Mouse (Mus musculus) inflammation-experienced regulatory T-cells (primary cell): ENCODE measurements around the gene Olfr622. TPM values are rescaled to one million over a fixed set of nuclear protein-coding genes. Genes with fewer than 3 reads are reported as not detected.

Experiments used
- polyA plus RNA-seq, 2 experiments: library from polyadenylated mRNA; unstranded; fragments of 100-300 nt; shearing (Covaris generic); gene quantifications; one replicate each; pipeline ENCODE4 v1.2.1; 2017

The Olfr622 gene
- not detected for polyA plus RNA-seq

DNA sequence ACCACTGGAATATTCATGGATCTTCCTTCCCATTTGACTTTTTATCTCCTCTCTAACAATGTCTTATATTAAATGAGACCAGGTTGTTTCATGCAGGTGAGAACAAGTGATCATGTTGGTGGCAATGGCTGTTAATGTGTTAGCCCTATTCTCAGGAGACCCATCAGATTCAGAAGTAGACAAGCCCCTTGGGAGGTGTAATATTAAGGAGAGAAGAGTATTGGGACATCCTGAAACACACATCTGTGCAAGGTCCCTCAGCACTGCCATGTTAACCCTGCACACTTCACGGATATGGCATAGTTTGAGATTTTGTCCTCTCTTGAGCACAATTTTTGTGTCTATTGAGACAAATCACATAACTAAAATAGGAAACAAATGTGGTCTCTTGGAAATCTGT, at the start of gene Olfr622:
Olfr622 (minus strand) TSS at position 101 of the 400 bp plus-strand sequence.

DNA sequence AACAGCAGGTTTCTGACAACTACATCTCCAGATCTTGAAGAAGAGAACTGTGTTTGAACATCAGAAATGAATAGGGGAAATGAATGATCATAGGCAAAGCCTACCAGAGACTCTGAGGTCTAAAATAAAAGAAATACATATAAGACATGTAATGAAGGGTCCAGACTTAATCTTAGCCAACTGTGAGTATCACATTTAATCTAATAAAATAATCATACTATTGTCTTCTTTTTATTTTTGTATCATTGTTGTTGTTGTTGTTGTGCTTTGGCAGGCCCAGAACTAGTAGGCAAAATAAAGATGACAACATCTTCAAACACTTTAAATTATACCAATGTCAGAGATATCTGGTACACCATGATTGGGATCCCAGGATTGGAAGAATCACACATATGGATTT, 39.9 kb upstream of the Olfr622 start, which contains the start of gene Olfr625-ps1:
Olfr625-ps1 (plus strand) TSS at position 301 of the 400 bp plus-strand sequence.

DNA sequence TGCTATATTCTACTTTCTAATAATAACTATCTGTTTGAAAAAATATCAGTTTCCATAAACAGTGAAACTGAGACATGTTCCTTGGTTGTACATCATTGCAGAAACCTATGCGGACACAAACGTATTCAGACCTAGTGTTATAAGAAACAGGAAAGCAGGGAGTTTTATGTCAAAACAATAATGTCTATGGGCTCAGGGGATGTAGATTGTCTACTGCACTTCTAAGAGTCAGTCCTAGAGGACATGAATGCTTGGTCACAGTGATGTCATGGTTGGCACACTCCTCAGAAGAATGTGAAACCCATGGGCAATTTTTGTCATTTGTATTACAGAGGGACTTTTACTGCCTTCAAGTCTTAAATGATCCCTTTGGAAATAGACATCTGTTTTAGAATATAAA, 28.6 kb upstream of the Olfr622 start, which contains the start of gene Olfr624:
Olfr624 (minus strand) TSS at position 101 of the 400 bp plus-strand sequence.

DNA sequence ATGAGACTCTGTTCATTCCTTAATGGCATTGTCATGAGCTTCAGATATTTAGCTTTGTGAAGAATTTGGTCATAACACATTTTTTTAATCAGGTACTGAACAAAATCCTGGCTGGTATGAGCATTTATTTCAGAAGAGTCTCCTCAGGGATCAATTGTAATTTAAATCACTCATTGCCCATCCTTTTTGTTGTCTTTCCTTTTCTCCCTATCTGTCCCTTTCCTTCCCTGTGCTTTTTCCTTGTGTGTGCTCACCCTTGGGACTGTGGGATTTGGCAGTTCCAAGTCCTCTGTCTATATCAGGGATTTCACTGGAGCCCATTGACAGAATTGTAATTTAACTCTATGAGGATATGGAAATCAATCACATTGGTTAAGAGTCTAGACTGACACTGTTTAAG, 21.1 kb upstream of the Olfr622 start, which contains the start of gene Olfr623:
Olfr623 (minus strand) TSS at position 101 of the 400 bp plus-strand sequence.

DNA sequence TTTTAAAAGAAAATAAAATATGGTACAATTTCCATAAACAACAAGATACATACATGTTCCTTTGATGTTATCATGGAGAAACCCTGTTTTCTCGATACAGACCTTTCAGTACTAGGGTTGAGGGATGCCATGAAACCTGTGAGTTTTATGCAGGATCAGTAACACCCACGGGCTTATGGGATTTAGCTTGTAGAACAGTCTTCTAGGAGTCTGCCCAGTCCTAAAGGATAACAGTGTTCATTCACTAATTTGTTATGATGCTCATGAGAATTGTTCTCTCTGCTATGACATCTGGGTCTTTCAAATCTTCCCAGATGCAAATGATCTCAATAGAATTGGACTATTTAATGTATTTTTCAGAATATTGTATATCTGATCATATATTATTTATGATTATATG, 30.1 kb downstream of the Olfr622 start, which contains the start of gene Olfr620:
Olfr620 (minus strand) TSS at position 101 of the 400 bp plus-strand sequence.

DNA sequence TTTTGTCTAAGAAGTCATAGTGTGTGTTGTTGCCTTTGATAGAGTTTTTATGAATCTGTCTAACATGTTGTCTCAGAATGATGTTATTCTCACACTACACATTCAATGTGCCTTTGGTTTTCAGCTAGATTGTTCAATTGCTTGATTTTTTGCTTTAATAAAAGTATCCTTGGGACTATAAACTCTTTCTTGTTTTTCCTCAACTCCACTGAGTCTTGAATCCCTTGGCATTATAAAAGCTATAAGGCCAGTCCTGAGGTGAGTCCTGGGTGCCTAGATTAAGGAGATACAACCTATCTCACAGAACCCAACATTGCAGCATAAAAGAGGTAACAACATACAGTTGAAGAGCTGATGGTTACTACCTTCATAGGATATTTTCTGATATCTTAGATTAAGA, 42.2 kb downstream of the Olfr622 start, which contains the start of gene Olfr619:
Olfr619 (plus strand) TSS at position 301 of the 400 bp plus-strand sequence.

DNA sequence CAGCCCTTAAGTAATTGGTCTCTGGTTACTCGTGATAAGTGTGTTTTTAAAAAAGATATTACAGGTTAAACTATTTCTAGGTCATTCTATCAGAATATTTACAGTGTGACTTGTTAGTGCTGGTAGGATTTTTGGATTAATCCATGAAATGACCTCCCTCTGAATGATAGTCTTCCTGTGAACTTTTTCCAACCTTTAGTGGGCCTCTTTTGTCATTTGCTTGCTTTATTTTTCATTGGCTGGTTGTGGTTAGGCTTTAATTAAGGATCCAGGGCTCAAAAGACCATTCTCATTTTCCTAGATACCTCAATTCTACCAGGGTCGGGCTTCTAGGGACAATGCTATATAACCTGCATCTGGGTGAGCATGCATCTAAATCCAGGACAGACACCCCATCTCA, 52.7 kb downstream of the Olfr622 start, which contains the start of gene Olfr618:
Olfr618 (plus strand) TSS at position 301 of the 400 bp plus-strand sequence.

Other genes with a start within 250 kb of the Olfr622 start
- gene Usp17lc, start 227.6 kb downstream of the Olfr622 start, polyA plus RNA-seq = not detected
- not detected for gene Olfr605, start 197.3 kb downstream of the Olfr622 start, polyA plus RNA-seq
- gene Olfr606, start 193.7 kb downstream of the Olfr622 start, polyA plus RNA-seq = not detected
- under 1 TPM; 0.05 to 0.20 TPM for gene Olfr607, start 178.6 kb downstream of the Olfr622 start, polyA plus RNA-seq
- under 1 TPM in 1 of 2 experiments, not detected in 1; 0.56 TPM for gene Olfr608, start 172.8 kb downstream of the Olfr622 start, polyA plus RNA-seq
- under 1 TPM in 1 of 2 experiments, not detected in 1; 0.05 TPM for gene Olfr609, start 144.6 kb downstream of the Olfr622 start, polyA plus RNA-seq
- not detected for gene Olfr610, start 130.6 kb downstream of the Olfr622 start, polyA plus RNA-seq
- not detected for gene Olfr611, start 121.9 kb downstream of the Olfr622 start, polyA plus RNA-seq
- gene Olfr612, start 100.0 kb downstream of the Olfr622 start, polyA plus RNA-seq = not detected
- gene Olfr613, start 94.6 kb downstream of the Olfr622 start, polyA plus RNA-seq = not detected
- not detected for gene Olfr615, start 86.6 kb downstream of the Olfr622 start, polyA plus RNA-seq
- not detected for gene Olfr616, start 73.6 kb downstream of the Olfr622 start, polyA plus RNA-seq
- gene Olfr617, start 69.6 kb downstream of the Olfr622 start, polyA plus RNA-seq = not detected
- gene Olfr618, start 52.6 kb downstream of the Olfr622 start, polyA plus RNA-seq = not detected
- under 1 TPM in 1 of 2 experiments, not detected in 1; 0.11 TPM for gene Olfr619, start 42.1 kb downstream of the Olfr622 start, polyA plus RNA-seq
- gene Olfr620, start 30.2 kb downstream of the Olfr622 start, polyA plus RNA-seq = under 1 TPM; 0.24 to 0.61 TPM
- gene Olfr623, start 21.0 kb upstream of the Olfr622 start, polyA plus RNA-seq = not detected
- under 1 TPM; 0.05 to 0.10 TPM for gene Olfr624, start 28.5 kb upstream of the Olfr622 start, polyA plus RNA-seq
- not detected for gene Olfr625-ps1, start 40.0 kb upstream of the Olfr622 start, polyA plus RNA-seq
- not detected for gene Olfr243, start 72.0 kb upstream of the Olfr622 start, polyA plus RNA-seq
- not detected for gene Olfr628, start 87.7 kb upstream of the Olfr622 start, polyA plus RNA-seq
- not detected for gene Olfr629, start 102.2 kb upstream of the Olfr622 start, polyA plus RNA-seq
- gene Olfr630, start 114.6 kb upstream of the Olfr622 start, polyA plus RNA-seq = not detected
- not detected for gene Olfr69, start 128.9 kb upstream of the Olfr622 start, polyA plus RNA-seq
- gene Olfr68, start 137.0 kb upstream of the Olfr622 start, polyA plus RNA-seq = not detected
- gene Olfr67, start 149.1 kb upstream of the Olfr622 start, polyA plus RNA-seq = not detected
- 10 to 100 TPM in 1 of 2 experiments, under 1 TPM in 1; 0.96 to 10.7 TPM for gene Hbb-bt, start 171.3 kb upstream of the Olfr622 start, polyA plus RNA-seq
- gene Hbb-bs, start 185.4 kb upstream of the Olfr622 start, polyA plus RNA-seq = 10 to 100 TPM; 11.6 to 54.5 TPM
- 1 to 10 TPM in 1 of 2 experiments, under 1 TPM in 1; 0.29 to 2.1 TPM for gene Hbb-bh2, start 197.8 kb upstream of the Olfr622 start, polyA plus RNA-seq
- gene Hbb-bh1, start 200.5 kb upstream of the Olfr622 start, polyA plus RNA-seq = 1 to 10 TPM; 1.6 to 7.8 TPM
- gene Hbb-y, start 210.5 kb upstream of the Olfr622 start, polyA plus RNA-seq = under 1 TPM in 1 of 2 experiments, not detected in 1; 0.77 TPM
- gene Olfr66, start 243.6 kb upstream of the Olfr622 start, polyA plus RNA-seq = not detected